Mouse (Mus musculus) ovary, adult 2 months (tissue): ENCODE data around the gene Ptprz1. TPM values are rescaled to one million over a fixed set of nuclear protein-coding genes. Genes with fewer than 3 reads are reported as not detected.

Experiments used
- polyA plus RNA-seq: library from polyadenylated mRNA; depleted of rRNA; stranded (reverse); fragments of >200 nt; gene quantifications from 2 replicates; pipeline ENCODE4 v1.2.3, GENCODE M21; 2012; rRNA removed

Gene Ptprz1
- polyA plus RNA-seq = 2.1 and 2.5 TPM in 2 replicates

GRCm38 (mm10) chr6:22874781-22875613 lies at the start of gene Ptprz1:
TSS of gene Ptprz1 (plus strand) at chr6:22875502.

